Mouse (Mus musculus): Measurements from ENCODE around the gene Clic1. TPM values are rescaled to one million over a fixed set of nuclear protein-coding genes. Genes with fewer than 3 reads are reported as not detected.
A peak's percentile ranks its signal among the peaks of the same experiment; 100 is the strongest.

Gene Clic1
- polyA plus RNA-seq, 1 experiment from 2014 or later, result 179 TPM

DNA sequence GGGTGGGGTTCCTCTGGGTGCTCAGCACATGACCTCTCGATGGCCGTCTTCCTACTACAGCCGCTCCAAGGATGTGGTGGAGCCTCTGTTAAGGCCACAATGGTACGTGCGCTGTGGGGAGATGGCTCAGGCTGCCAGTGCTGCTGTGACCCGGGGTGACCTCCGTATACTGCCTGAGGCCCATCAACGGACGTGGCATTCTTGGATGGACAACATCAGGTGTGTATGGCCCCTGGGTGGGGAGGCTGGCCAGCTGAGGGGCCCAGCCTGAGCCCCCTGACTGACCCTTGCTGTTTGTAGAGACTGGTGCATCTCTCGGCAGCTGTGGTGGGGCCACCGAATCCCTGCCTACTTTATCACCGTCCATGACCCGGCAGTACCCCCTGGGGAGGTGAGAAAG lies 37.3 kb upstream of the Clic1 start:
- H3K36me3 ChIP-seq (replicated peaks), result peaks cover 100% of the 10 kb centered on the region

DNA sequence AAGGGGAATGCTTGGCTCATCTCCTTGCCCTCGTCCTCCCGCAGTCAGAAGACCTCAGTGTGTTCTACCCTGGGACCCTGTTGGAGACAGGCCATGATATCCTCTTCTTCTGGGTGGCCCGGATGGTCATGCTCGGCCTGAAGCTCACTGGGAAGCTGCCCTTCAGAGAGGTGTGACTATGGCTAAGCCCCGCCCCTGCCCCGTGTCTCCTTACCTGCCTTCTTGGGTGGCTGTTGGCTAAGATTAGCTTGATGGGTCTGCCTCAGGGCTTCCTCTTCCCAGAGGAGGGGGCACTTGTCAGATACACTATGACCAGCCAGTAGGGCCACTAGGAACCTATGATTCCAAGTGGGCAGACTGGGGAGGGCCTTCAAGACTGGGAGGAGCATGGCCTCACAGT lies 36.5 kb upstream of the Clic1 start:
- DNase-seq (ENCODE audit: extremely low spot score, low spot score), result no peak

More for the DNA sequence above, 37.3 kb upstream of the Clic1 start:
- H3K4me1 ChIP-seq, result no peaks in the 10 kb centered on the region
- 87% methylated on average over 13 of the region's 13 CpGs for WGBS
- H3K9me3 ChIP-seq, result no peaks in the 10 kb centered on the region
- H3K27ac ChIP-seq, result no peak overlapping the region
- DNase-seq (ENCODE audit: extremely low spot score, low spot score), result no peak
- H3K27me3 ChIP-seq (ENCODE audit: poor library complexity, severe bottlenecking), result no peaks in the 10 kb centered on the region
- no peak overlapping the region for H3K4me3 ChIP-seq

DNA sequence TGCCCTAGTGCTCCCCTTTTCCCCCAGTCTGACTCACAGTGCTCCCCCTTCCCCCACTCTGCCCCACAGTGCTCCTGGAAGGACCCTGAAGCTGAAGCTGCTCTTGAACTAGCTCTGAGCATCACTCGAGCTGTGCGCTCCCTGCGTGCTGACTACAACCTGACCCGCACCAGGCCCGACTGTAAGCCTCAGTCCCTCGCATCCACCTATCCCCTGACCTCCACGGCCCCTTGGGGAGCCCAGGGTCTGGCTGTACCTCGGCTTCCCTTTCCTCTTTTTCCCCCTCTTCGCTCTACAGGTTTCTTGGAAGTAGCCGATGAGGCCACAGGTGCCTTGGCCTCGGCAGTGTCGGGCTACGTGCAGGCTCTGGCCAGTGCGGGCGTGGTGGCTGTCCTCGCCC lies 34.5 kb upstream of the Clic1 start:
- 95% methylated on average over 16 of the region's 16 CpGs for WGBS
- Histone ChIP-seq H3K36me3 (replicated peaks) (peaks cover 83% of the 10 kb centered on the region), H3K9me3 (no peaks in the 10 kb centered on the region), H3K27ac (no peak overlapping the region), H3K27me3 (ENCODE audit: poor library complexity, severe bottlenecking) (no peaks in the 10 kb centered on the region), H3K4me3 (no peak overlapping the region), H3K4me1 (no peaks in the 10 kb centered on the region)
- no peak for DNase-seq (ENCODE audit: extremely low spot score, low spot score)

More for the DNA sequence above, 36.5 kb upstream of the Clic1 start:
- H3K4me1 ChIP-seq, result no peaks in the 10 kb centered on the region
- H3K4me3 ChIP-seq, result no peak overlapping the region
- H3K27me3 ChIP-seq (ENCODE audit: poor library complexity, severe bottlenecking), result no peaks in the 10 kb centered on the region
- H3K9me3 ChIP-seq, result no peaks in the 10 kb centered on the region
- 93% methylated on average over 6 of the region's 6 CpGs for WGBS
- peaks cover 100% of the 10 kb centered on the region for H3K36me3 ChIP-seq (replicated peaks)
- no peak overlapping the region for H3K27ac ChIP-seq

DNA sequence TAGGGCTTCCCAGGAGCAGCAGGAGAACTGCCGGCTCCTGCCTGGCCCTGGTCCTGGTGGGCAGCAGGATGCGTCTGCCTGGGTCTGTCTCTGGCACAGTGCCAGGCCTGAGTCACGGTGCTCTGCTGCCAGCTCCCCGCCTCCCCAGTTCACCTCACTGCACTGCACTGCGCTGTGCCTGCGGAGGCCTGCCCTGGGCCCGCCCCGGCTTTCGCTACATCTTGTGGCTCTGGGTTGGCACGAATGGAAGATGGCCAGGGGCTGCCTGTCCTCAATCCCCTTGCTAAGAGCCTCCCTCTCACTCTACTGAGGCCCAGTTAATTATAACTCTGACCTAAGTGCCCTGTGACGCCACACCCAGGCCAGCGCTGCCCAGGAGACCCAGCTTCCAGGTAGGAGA lies 33.4 kb upstream of the Clic1 start, which contains the start of gene Vwa7:
Vwa7 (plus strand) TSS at position 204 of the 400 bp plus-strand sequence.
- H3K4me1 ChIP-seq, result peaks cover 9% of the 10 kb centered on the region
- no peak for DNase-seq (ENCODE audit: extremely low spot score, low spot score)
- no peaks in the 10 kb centered on the region for H3K27me3 ChIP-seq (ENCODE audit: poor library complexity, severe bottlenecking)
- WGBS, result 90% methylated on average over 11 of the region's 12 CpGs
- H3K27ac ChIP-seq, result peak within 1 kb of the TSS; percentile 35; the same call in 1 of the 2 replicates
- no peak within 1 kb of the TSS for H3K4me3 ChIP-seq
- peaks cover 72% of the 10 kb centered on the region for H3K36me3 ChIP-seq (replicated peaks)
- no peaks in the 10 kb centered on the region for H3K9me3 ChIP-seq

DNA sequence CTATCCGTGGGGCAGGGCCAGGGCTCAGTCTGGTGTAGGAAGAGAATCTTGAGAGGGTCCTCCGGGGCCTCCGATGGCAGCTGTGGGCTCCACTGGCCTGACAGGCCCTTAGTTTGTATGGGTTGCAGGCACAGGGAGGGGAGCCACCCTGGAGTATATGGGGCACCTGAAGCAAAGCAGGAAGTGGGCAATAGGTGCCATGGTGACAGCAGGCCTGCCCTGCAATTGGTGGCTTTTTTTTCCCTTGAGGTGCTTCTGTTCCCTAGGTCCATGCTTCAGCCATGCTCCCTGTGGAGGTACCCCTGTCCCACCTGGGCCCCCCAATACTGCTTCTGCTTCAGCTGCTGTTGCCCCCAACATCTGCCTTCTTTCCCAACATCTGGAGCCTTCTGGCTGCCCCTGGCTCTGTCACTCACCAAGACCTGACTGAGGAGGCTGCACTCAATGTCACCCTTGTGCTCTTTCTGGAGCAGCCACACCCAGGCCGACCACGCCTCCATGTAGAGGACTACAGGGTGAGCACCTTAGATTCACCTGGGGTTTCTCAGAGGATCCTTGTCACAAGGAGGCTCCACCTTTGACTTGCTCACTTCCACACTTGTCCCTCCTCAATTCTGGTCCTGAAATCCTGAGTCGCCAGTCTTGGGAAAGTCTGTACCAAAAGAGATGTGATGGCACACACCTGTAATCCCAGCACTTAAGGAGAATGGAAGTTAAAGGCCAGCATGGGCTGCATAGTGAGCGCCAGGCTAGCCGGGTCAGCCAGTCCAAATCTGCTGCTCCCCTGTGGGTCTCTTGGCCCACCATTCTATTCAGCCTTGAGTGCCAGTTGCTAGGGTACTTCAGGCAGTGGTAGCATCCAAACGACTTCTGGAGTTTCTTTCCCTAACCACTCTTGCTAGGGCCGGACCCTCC lies 32.7 kb upstream of the Clic1 start:
- Histone ChIP-seq H3K27me3 (ENCODE audit: poor library complexity, severe bottlenecking) (no peaks in the 10 kb centered on the region), H3K27ac (peak overlapping the region; percentile 35; the same call in 1 of the 2 replicates), H3K9me3 (no peaks in the 10 kb centered on the region), H3K4me3 (no peak overlapping the region), H3K4me1 (peaks cover 15% of the 10 kb centered on the region), H3K36me3 (replicated peaks) (peaks cover 66% of the 10 kb centered on the region)
- DNase-seq (ENCODE audit: extremely low spot score, low spot score), result no peak
- WGBS, result 79% methylated on average over 10 of the region's 10 CpGs

DNA sequence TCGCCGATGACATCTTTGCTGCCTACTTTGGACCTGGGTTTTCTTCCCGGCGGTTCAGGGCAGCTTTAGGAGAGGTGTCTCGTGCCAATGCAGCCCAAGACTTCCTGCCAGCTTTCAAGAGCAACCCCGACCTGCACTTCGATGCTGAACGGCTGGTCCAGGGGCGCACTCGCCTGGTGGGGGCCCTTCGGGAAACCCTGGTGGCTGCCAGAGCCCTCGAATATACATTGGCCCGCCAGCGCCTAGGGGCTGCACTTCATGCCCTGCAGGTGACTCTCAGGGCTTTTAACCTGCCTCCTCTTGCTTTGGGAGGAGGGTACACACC lies 32.1 kb upstream of the Clic1 start:
- peaks cover 16% of the 10 kb centered on the region for H3K4me1 ChIP-seq
- H3K4me3 ChIP-seq, result no peak overlapping the region
- no peak overlapping the region for H3K27ac ChIP-seq
- H3K36me3 ChIP-seq (replicated peaks), result peaks cover 59% of the 10 kb centered on the region
- H3K9me3 ChIP-seq, result no peaks in the 10 kb centered on the region
- no peaks in the 10 kb centered on the region for H3K27me3 ChIP-seq (ENCODE audit: poor library complexity, severe bottlenecking)
- WGBS, result 73% methylated on average over 14 of the region's 14 CpGs
- DNase-seq (ENCODE audit: extremely low spot score, low spot score), result no peak

DNA sequence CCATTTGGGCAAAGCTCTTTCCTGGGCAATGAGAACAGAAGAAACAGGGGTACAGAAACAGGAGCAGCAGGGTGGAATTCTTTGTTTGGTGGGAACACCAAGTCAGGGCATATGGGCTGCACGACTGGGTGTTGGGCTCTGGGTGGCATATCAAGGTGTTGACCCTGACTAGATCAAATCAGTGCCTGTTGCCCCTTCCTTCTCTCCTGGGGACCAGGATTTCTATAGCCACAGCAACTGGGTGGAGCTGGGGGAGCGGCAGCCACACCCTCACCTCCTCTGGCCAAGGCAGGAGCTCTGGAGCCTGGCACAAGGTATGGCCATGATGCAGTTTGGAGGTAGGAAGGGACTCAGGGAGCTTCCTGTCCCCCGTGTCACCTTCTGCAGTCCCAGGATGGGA lies 31.6 kb upstream of the Clic1 start:
- H3K36me3 ChIP-seq (replicated peaks), result peaks cover 54% of the 10 kb centered on the region
- no peaks in the 10 kb centered on the region for H3K27me3 ChIP-seq (ENCODE audit: poor library complexity, severe bottlenecking)
- H3K4me3 ChIP-seq, result no peak overlapping the region
- H3K9me3 ChIP-seq, result no peaks in the 10 kb centered on the region
- no peak for DNase-seq (ENCODE audit: extremely low spot score, low spot score)
- H3K4me1 ChIP-seq, result peaks cover 16% of the 10 kb centered on the region
- 79% methylated on average over 3 of the region's 3 CpGs for WGBS
- no peak overlapping the region for H3K27ac ChIP-seq

DNA sequence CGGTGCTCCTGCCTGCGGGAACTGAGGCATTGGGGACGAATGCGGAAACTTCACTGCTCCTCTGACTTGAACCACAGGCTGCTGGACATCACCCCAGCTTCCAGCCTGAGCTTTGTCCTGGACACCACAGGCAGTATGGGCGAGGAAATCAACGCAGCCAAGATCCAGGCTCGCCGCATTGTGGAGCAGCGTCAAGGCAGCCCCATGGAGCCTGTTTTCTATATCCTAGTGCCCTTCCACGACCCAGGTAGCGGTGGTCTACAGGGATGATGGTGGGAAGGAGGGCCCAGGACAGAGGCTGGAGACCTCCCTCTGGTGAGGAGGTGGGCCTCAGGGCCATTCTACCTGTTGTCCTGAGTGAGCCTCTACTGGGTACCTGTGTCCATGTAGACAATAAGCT lies 29.9 kb upstream of the Clic1 start:
- Histone ChIP-seq H3K36me3 (replicated peaks) (peaks cover 37% of the 10 kb centered on the region), H3K27me3 (ENCODE audit: poor library complexity, severe bottlenecking) (no peaks in the 10 kb centered on the region), H3K4me1 (peaks cover 33% of the 10 kb centered on the region), H3K27ac (no peak overlapping the region), H3K9me3 (no peaks in the 10 kb centered on the region), H3K4me3 (peak overlapping the region; percentile 15; the same call in 1 of the 2 replicates)
- 81% methylated on average over 11 of the region's 11 CpGs for WGBS
- DNase-seq (ENCODE audit: extremely low spot score, low spot score), result no peak

DNA sequence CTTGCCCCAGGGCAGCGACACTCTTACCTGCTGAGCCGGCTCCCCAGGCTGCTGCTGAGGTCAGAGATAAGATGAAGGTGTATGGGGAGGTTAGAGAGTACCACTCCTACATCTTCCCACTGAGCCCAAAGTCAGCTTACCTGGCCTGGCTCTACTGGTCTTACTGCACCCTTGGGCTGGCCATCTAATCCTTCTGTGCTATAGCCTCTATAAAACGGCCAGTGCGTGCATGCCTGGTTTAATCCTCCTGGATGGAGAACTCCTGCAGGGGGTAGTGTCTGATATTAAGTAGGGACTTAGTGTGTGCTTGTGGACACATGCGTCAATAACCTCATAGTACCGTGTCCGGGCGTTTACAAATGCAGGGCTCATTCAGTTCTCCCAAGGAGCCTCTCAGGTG lies 29.2 kb upstream of the Clic1 start:
- H3K27me3 ChIP-seq (ENCODE audit: poor library complexity, severe bottlenecking), result no peaks in the 10 kb centered on the region
- DNase-seq (ENCODE audit: extremely low spot score, low spot score), result no peak
- H3K36me3 ChIP-seq (replicated peaks), result peaks cover 31% of the 10 kb centered on the region
- peaks cover 35% of the 10 kb centered on the region for H3K4me1 ChIP-seq
- H3K4me3 ChIP-seq, result no peak overlapping the region
- no peaks in the 10 kb centered on the region for H3K9me3 ChIP-seq
- 90% methylated on average over 8 of the region's 8 CpGs for WGBS
- H3K27ac ChIP-seq, result no peak overlapping the region

DNA sequence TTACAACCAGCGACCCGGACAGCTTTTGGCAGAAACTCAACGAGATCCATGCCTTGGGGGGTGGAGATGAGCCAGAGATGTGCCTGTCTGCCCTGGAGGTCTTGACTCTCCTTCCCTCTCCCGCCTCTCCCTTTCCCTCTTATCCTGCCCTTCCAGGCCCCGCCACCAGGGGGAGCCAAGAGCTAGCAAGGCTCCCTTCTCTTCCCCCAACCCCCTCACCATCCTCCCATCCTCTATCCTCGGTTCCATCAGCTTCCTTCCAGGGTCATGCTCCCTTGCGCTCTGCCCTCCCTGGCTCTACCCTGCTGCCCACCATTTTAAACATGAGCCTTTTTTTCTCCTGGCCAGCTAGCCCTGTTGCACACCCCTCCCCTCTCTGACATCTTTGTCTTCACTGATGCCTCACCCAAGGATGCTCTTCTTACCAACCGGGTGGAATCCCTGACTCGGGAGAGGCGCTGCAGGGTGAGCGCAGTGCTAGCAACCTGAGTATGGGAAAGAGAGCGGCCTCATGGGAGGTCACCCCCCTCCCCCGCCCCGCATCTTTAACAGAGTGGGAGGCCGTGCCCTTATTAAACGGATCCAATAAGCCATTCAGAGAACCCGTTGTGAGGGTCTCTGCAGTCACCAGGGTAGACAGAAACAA lies 28.5 kb upstream of the Clic1 start:
- Histone ChIP-seq H3K27ac (peak overlapping the region; percentile 81), H3K9me3 (no peaks in the 10 kb centered on the region), H3K4me1 (peaks cover 42% of the 10 kb centered on the region), H3K4me3 (peak overlapping the region; percentile 32), H3K27me3 (ENCODE audit: poor library complexity, severe bottlenecking) (no peaks in the 10 kb centered on the region), H3K36me3 (replicated peaks) (peaks cover 23% of the 10 kb centered on the region)
- 6% methylated on average over 17 of the region's 17 CpGs for WGBS
- DNase-seq (ENCODE audit: extremely low spot score, low spot score), result peak; percentile 91

DNA sequence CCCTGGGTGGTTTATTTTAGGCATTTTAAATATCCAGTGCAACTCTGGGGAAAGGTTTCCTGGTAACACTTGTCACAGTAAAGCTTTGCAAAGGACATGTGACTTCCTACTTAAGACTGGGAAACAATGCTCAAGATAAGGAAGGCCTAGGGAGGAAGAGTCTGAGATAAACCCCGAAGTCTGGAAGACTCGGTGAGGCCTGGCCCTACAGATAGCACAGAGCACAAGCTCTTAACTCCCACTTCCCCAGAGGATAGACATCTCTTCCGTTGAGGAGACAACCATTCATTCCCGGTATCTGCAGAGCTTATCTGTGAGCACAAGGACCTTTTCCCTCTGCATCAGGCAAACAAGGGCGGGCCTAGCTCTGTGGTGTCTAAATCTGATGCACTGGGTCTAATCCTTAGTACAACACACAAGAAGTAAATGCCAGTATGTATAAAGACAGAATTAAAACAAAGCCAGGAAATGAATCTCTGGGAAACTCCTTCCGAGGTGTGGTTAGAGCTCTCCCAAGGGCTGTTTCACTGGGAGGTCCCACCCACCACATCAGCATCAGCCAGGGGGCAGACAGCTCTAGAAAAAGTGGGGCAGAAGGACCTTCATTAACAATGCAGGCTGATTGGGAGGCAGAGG lies 27.8 kb upstream of the Clic1 start:
- Histone ChIP-seq H3K36me3 (replicated peaks) (peaks cover 16% of the 10 kb centered on the region), H3K4me3 (peak overlapping the region; percentile 32; the same call in 1 of the 2 replicates), H3K27me3 (ENCODE audit: poor library complexity, severe bottlenecking) (no peaks in the 10 kb centered on the region), H3K4me1 (peaks cover 48% of the 10 kb centered on the region), H3K9me3 (no peaks in the 10 kb centered on the region), H3K27ac (peak overlapping the region; percentile 81)
- WGBS, result 71% methylated on average over 6 of the region's 6 CpGs
- DNase-seq (ENCODE audit: extremely low spot score, low spot score), result no peak

DNA sequence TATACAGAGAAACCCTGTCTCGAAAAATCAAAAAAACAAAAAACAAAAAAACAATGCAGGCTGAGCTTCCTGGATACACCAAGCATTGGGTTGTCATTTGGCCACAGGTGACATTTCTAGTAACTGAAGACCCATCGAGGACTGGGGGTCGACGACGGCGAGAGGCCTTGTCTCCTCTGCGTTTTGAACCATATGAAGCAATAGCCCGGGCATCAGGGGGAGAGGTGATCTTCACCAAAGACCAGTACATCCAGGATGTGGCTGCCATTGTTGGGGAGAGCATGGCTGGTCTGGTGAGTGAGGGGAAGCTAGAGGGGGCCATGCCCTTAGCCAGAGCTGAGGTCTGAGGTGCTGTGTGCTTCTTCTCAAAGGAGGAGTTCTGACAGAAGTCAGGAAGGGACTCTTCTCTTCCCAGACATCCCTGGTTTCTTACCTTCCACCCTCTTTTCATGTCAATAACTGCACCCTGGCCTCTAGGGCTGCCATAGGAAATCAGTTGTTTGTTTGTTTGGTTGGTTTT lies 27.2 kb upstream of the Clic1 start:
- no peak overlapping the region for H3K27ac ChIP-seq

More for the DNA sequence above, 27.2 kb upstream of the Clic1 start:
- 95% methylated on average over 8 of the region's 8 CpGs for WGBS
- DNase-seq (ENCODE audit: extremely low spot score, low spot score), result no peak
- Histone ChIP-seq H3K27me3 (ENCODE audit: poor library complexity, severe bottlenecking) (no peaks in the 10 kb centered on the region), H3K9me3 (no peaks in the 10 kb centered on the region), H3K4me3 (no peak overlapping the region), H3K4me1 (peaks cover 55% of the 10 kb centered on the region), H3K36me3 (replicated peaks) (peaks cover 10% of the 10 kb centered on the region)

Data from forebrain, embryonic 10.5 days (tissue).